Mouse (Mus musculus): ENCODE results near the gene Lclat1. TPM values are rescaled to one million over a fixed set of nuclear protein-coding genes. Genes with fewer than 3 reads are reported as not detected.
"Not testable (repeated sequence)": the region's sequence is repeated elsewhere in the genome, so short reads cannot be mapped to it uniquely, and the experiment has no call there.

Gene Lclat1
- polyA plus RNA-seq, 1 experiment from 2014 or later = 15.2 TPM

GRCm38 (mm10) chr17:73263077-73263501, 155.3 kb downstream of the Lclat1 start:
- 89% methylated on average over 8 of the region's 8 CpGs for WGBS
- Histone ChIP-seq H3K9me3 (ENCODE audit: control insufficient read depth, low read length) (no peaks in the 10 kb centered on the region), H3K4me3 (ENCODE audit: low read depth, low read length) (no peak overlapping the region), H3K36me3 (ENCODE audit: control insufficient read depth, insufficient read depth, low read length) (no peaks in the 10 kb centered on the region), H3K4me1 (replicated peaks; ENCODE audit: control insufficient read depth, insufficient read depth, low read length) (no peaks in the 10 kb centered on the region), H3K9ac (ENCODE audit: low read length) (no peak overlapping the region), H3K27me3 (ENCODE audit: control insufficient read depth, insufficient read depth, low read length) (no peaks in the 10 kb centered on the region), H3K4me2 (ENCODE audit: low read depth, low read length, severe bottlenecking) (no peak overlapping the region), H3K27ac (ENCODE audit: low read depth, low read length) (no peak overlapping the region)
- no peak for DNase-seq (ENCODE audit: low spot score)
- no peak for ATAC-seq (replicated peaks; ENCODE audit: low FRiP score)

GRCm38 (mm10) chr17:73270871-73271796, 163.3 kb downstream of the Lclat1 start:
- H3K4me2 ChIP-seq (ENCODE audit: low read depth, low read length, severe bottlenecking) = no peak overlapping the region
- H3K4me3 ChIP-seq (ENCODE audit: low read depth, low read length) = no peak overlapping the region
- H3K36me3 ChIP-seq (ENCODE audit: control insufficient read depth, insufficient read depth, low read length) = no peaks in the 10 kb centered on the region
- no peak overlapping the region for H3K9ac ChIP-seq (ENCODE audit: low read length)
- no peak overlapping the region for H3K27ac ChIP-seq (ENCODE audit: low read depth, low read length)
- DNase-seq (ENCODE audit: low spot score) (no peak), ATAC-seq (replicated peaks; ENCODE audit: low FRiP score) (no peak)
- no peaks in the 10 kb centered on the region for H3K9me3 ChIP-seq (ENCODE audit: control insufficient read depth, low read length)
- WGBS = 81% methylated on average over 15 of the region's 15 CpGs
- H3K27me3 ChIP-seq (ENCODE audit: control insufficient read depth, insufficient read depth, low read length) = no peaks in the 10 kb centered on the region
- no peaks in the 10 kb centered on the region for H3K4me1 ChIP-seq (replicated peaks; ENCODE audit: control insufficient read depth, insufficient read depth, low read length)

- Histone ChIP-seq H3K4me2 (ENCODE audit: low read depth, low read length, severe bottlenecking) (no peak overlapping the region), H3K9me3 (ENCODE audit: control insufficient read depth, low read length) (no peaks in the 10 kb centered on the region), H3K9ac (ENCODE audit: low read length) (no peak overlapping the region), H3K4me3 (ENCODE audit: low read depth, low read length) (no peak overlapping the region), H3K27me3 (ENCODE audit: control insufficient read depth, insufficient read depth, low read length) (no peaks in the 10 kb centered on the region), H3K36me3 (ENCODE audit: control insufficient read depth, insufficient read depth, low read length) (no peaks in the 10 kb centered on the region), H3K4me1 (replicated peaks; ENCODE audit: control insufficient read depth, insufficient read depth, low read length) (no peaks in the 10 kb centered on the region), H3K27ac (ENCODE audit: low read depth, low read length) (no peak overlapping the region)
- no peak for ATAC-seq (replicated peaks; ENCODE audit: low FRiP score)
- 87% methylated on average over 7 of the region's 7 CpGs for WGBS
- DNase-seq (ENCODE audit: low spot score) = no peak
These were observed 164.2 kb downstream of the Lclat1 start for GRCm38 (mm10) chr17:73271797-73272600.

GRCm38 (mm10) chr17:73273809-73274208, 166.0 kb downstream of the Lclat1 start:
- no peak overlapping the region for H3K4me3 ChIP-seq (ENCODE audit: low read depth, low read length)
- H3K36me3 ChIP-seq (ENCODE audit: control insufficient read depth, insufficient read depth, low read length) = no peaks in the 10 kb centered on the region
- H3K27ac ChIP-seq (ENCODE audit: low read depth, low read length) = no peak overlapping the region
- no peak overlapping the region for H3K4me2 ChIP-seq (ENCODE audit: low read depth, low read length, severe bottlenecking)
- ATAC-seq (replicated peaks; ENCODE audit: low FRiP score) = no peak
- no peak for DNase-seq (ENCODE audit: low spot score)
- H3K9me3 ChIP-seq (ENCODE audit: control insufficient read depth, low read length) = no peaks in the 10 kb centered on the region
- 86% methylated on average over 7 of the region's 7 CpGs for WGBS
- no peak overlapping the region for H3K9ac ChIP-seq (ENCODE audit: low read length)
- H3K27me3 ChIP-seq (ENCODE audit: control insufficient read depth, insufficient read depth, low read length) = no peaks in the 10 kb centered on the region
- H3K4me1 ChIP-seq (replicated peaks; ENCODE audit: control insufficient read depth, insufficient read depth, low read length) = no peaks in the 10 kb centered on the region

- no peak for ATAC-seq (replicated peaks; ENCODE audit: low FRiP score)
- WGBS = 91% methylated on average over 10 of the region's 10 CpGs
- no peak overlapping the region for H3K4me2 ChIP-seq (ENCODE audit: low read depth, low read length, severe bottlenecking)
- no peaks in the 10 kb centered on the region for H3K27me3 ChIP-seq (ENCODE audit: control insufficient read depth, insufficient read depth, low read length)
- no peak overlapping the region for H3K4me3 ChIP-seq (ENCODE audit: low read depth, low read length)
- no peaks in the 10 kb centered on the region for H3K9me3 ChIP-seq (ENCODE audit: control insufficient read depth, low read length)
- H3K9ac ChIP-seq (ENCODE audit: low read length) = no peak overlapping the region
- H3K4me1 ChIP-seq (replicated peaks; ENCODE audit: control insufficient read depth, insufficient read depth, low read length) = no peaks in the 10 kb centered on the region
- peak; percentile 20 for DNase-seq (ENCODE audit: low spot score)
- H3K27ac ChIP-seq (ENCODE audit: low read depth, low read length) = no peak overlapping the region
- H3K36me3 ChIP-seq (ENCODE audit: control insufficient read depth, insufficient read depth, low read length) = no peaks in the 10 kb centered on the region
These were observed 167.3 kb downstream of the Lclat1 start for GRCm38 (mm10) chr17:73275066-73275465.

- Histone ChIP-seq H3K4me1 (replicated peaks; ENCODE audit: control insufficient read depth, insufficient read depth, low read length) (no peaks in the 10 kb centered on the region), H3K4me2 (ENCODE audit: low read depth, low read length, severe bottlenecking) (no peak overlapping the region), H3K9ac (ENCODE audit: low read length) (no peak overlapping the region), H3K9me3 (ENCODE audit: control insufficient read depth, low read length) (no peaks in the 10 kb centered on the region), H3K27ac (ENCODE audit: low read depth, low read length) (no peak overlapping the region), H3K4me3 (ENCODE audit: low read depth, low read length) (no peak overlapping the region), H3K36me3 (ENCODE audit: control insufficient read depth, insufficient read depth, low read length) (no peaks in the 10 kb centered on the region), H3K27me3 (ENCODE audit: control insufficient read depth, insufficient read depth, low read length) (no peaks in the 10 kb centered on the region)
- WGBS = 87% methylated on average over 4 of the region's 4 CpGs
- DNase-seq (ENCODE audit: low spot score) = peak; percentile 49
- no peak for ATAC-seq (replicated peaks; ENCODE audit: low FRiP score)
These were observed 170.0 kb downstream of the Lclat1 start for GRCm38 (mm10) chr17:73277770-73278169.

GRCm38 (mm10) chr17:73282702-73283101, 174.9 kb downstream of the Lclat1 start:
- not testable (repeated sequence) for ATAC-seq (replicated peaks; ENCODE audit: low FRiP score); H3K27ac ChIP-seq (ENCODE audit: low read depth, low read length); H3K4me3 ChIP-seq (ENCODE audit: low read depth, low read length); H3K9ac ChIP-seq (ENCODE audit: low read length); H3K4me1 ChIP-seq (replicated peaks; ENCODE audit: control insufficient read depth, insufficient read depth, low read length); H3K4me2 ChIP-seq (ENCODE audit: low read depth, low read length, severe bottlenecking); DNase-seq (ENCODE audit: low spot score); H3K27me3 ChIP-seq (ENCODE audit: control insufficient read depth, insufficient read depth, low read length); H3K9me3 ChIP-seq (ENCODE audit: control insufficient read depth, low read length); H3K36me3 ChIP-seq (ENCODE audit: control insufficient read depth, insufficient read depth, low read length)
- WGBS = 52% methylated on average over 6 of the region's 6 CpGs

- H3K4me3 ChIP-seq (ENCODE audit: low read depth, low read length) = no peak overlapping the region
- 60% methylated on average over 2 of the region's 2 CpGs for WGBS
- no peaks in the 10 kb centered on the region for H3K4me1 ChIP-seq (replicated peaks; ENCODE audit: control insufficient read depth, insufficient read depth, low read length)
- no peak for DNase-seq (ENCODE audit: low spot score)
- no peak overlapping the region for H3K9ac ChIP-seq (ENCODE audit: low read length)
- no peak overlapping the region for H3K4me2 ChIP-seq (ENCODE audit: low read depth, low read length, severe bottlenecking)
- H3K27me3 ChIP-seq (ENCODE audit: control insufficient read depth, insufficient read depth, low read length) = no peaks in the 10 kb centered on the region
- H3K36me3 ChIP-seq (ENCODE audit: control insufficient read depth, insufficient read depth, low read length) = no peaks in the 10 kb centered on the region
- H3K27ac ChIP-seq (ENCODE audit: low read depth, low read length) = no peak overlapping the region
- no peak for ATAC-seq (replicated peaks; ENCODE audit: low FRiP score)
- H3K9me3 ChIP-seq (ENCODE audit: control insufficient read depth, low read length) = no peaks in the 10 kb centered on the region
These were observed 176.5 kb downstream of the Lclat1 start for GRCm38 (mm10) chr17:73284301-73284700.
